Mouse (Mus musculus) E14TG2a.4 (cell line): ENCODE data around the gene Gpr157.

Experiments
- H3K27me3 ChIP-seq: 2 replicates; pipeline ENCODE4 v1.6.1; 2014; ENCODE audit warnings: low read length, control low read depth; ENCODE audit not compliant: insufficient read depth
- H3K36me3 ChIP-seq: 2 replicates; pipeline ENCODE4 v1.6.1; 2014; ENCODE audit warnings: low read length, control low read depth; ENCODE audit not compliant: insufficient read depth
- H3K4me1 ChIP-seq: replicated peaks from 2 replicates; pipeline ENCODE4 v1.6.1; 2014; ENCODE audit warnings: low read depth, low read length, control low read depth
- H3K4me3 ChIP-seq: replicated peaks from 2 replicates; pipeline ENCODE4 v1.5.1; 2014; ENCODE audit warnings: mild to moderate bottlenecking, low read length
- H3K9me3 ChIP-seq: 2 replicates; pipeline ENCODE4 v1.6.1; 2014; ENCODE audit warnings: low read length, control low read depth
- CTCF ChIP-seq: conservative IDR thresholded peaks from 2 replicates; pipeline ENCODE4 v1.5.1; 2014; ENCODE audit warnings: low read length
- NANOG ChIP-seq: IDR thresholded peaks from 2 replicates; pipeline ENCODE4 v1.6.1; 2014; ENCODE audit warnings: borderline replicate concordance, low read length, mixed read lengths
- POU5F1 ChIP-seq: IDR thresholded peaks from 2 replicates; pipeline ENCODE4 v1.6.1; 2014; ENCODE audit warnings: low read length, borderline replicate concordance

The Gpr157 gene

DNA sequence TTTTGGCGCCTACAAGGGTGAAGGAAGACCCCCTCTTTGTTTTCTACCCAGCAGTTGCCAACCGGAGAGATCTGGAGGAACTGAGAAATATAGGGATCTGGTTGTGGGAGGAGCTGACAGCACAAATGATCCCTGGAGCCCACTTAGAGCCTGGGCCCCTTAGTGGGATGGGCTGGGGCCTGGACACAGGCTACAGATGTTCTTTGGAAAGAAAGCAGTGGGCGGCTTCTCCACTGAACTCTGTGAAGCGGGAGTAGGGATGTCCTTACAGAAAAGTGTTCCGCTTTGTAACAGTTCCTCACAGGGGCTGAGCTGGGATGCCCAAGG, 7.3 kb downstream of the Gpr157 start:
- Histone ChIP-seq H3K4me3 (no peak overlapping the region), H3K4me1 (peaks cover 29% of the 10 kb centered on the region), H3K36me3 (no peaks in the 10 kb centered on the region), H3K9me3 (no peaks in the 10 kb centered on the region), H3K27me3 (peaks cover 34% of the 10 kb centered on the region)
- TF ChIP-seq NANOG (no peak), POU5F1 (no peak), CTCF (no peak)

- TF ChIP-seq CTCF (no peak), NANOG (no peak), POU5F1 (no peak)
- Histone ChIP-seq H3K36me3 (no peaks in the 10 kb centered on the region), H3K4me1 (peaks cover 32% of the 10 kb centered on the region), H3K9me3 (no peaks in the 10 kb centered on the region), H3K27me3 (peaks cover 31% of the 10 kb centered on the region), H3K4me3 (no peak overlapping the region)
Observed at GRCm38 (mm10) chr4:150096309-150096708, 9.1 kb downstream of the Gpr157 start.

GRCm38 (mm10) chr4:150097847-150098246, 10.7 kb downstream of the Gpr157 start:
- Histone ChIP-seq H3K4me3 (no peak overlapping the region), H3K9me3 (no peaks in the 10 kb centered on the region), H3K36me3 (no peaks in the 10 kb centered on the region), H3K27me3 (peaks cover 40% of the 10 kb centered on the region), H3K4me1 (peaks cover 45% of the 10 kb centered on the region)
- no peak for TF ChIP-seq POU5F1
- TF ChIP-seq CTCF = no peak
- TF ChIP-seq NANOG = no peak

GRCm38 (mm10) chr4:150098880-150099279, 11.7 kb downstream of the Gpr157 start:
- Histone ChIP-seq H3K4me3 (no peak overlapping the region), H3K27me3 (peaks cover 47% of the 10 kb centered on the region), H3K4me1 (peaks cover 38% of the 10 kb centered on the region), H3K36me3 (no peaks in the 10 kb centered on the region), H3K9me3 (no peaks in the 10 kb centered on the region)
- no peak for TF ChIP-seq POU5F1
- peak; percentile 44 for TF ChIP-seq CTCF
- TF ChIP-seq NANOG = no peak

DNA sequence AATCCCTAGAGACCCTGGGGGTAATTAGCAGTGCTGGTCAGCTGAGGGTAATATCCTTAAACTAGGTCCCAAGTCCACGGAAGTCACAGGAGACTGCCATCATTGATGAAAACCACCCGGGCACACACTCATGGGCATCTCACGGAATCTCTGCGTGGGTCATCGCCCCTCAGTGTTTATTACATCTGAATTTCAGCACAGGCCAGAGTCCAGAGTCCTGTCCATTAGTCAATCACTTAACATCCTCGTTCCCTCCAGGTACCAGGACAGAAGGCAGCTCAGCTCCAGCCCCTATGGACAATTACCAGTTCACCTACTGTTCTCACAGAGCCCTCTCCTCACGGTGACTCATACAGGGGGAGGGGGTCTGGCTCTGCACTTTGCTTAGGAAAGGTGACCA, 15.7 kb downstream of the Gpr157 start:
- peaks cover 21% of the 10 kb centered on the region for H3K4me1 ChIP-seq
- no peaks in the 10 kb centered on the region for H3K9me3 ChIP-seq
- no peak for TF ChIP-seq POU5F1
- no peak for TF ChIP-seq CTCF
- no peak for TF ChIP-seq NANOG
- H3K27me3 ChIP-seq = peaks cover 47% of the 10 kb centered on the region
- H3K36me3 ChIP-seq = no peaks in the 10 kb centered on the region
- no peak overlapping the region for H3K4me3 ChIP-seq

GRCm38 (mm10) chr4:150105671-150106070, 18.5 kb downstream of the Gpr157 start:
- H3K36me3 ChIP-seq = no peaks in the 10 kb centered on the region
- peaks cover 21% of the 10 kb centered on the region for H3K4me1 ChIP-seq
- H3K9me3 ChIP-seq = no peaks in the 10 kb centered on the region
- H3K27me3 ChIP-seq = peaks cover 38% of the 10 kb centered on the region
- TF ChIP-seq NANOG (no peak), POU5F1 (no peak), CTCF (no peak)
- no peak overlapping the region for H3K4me3 ChIP-seq

DNA sequence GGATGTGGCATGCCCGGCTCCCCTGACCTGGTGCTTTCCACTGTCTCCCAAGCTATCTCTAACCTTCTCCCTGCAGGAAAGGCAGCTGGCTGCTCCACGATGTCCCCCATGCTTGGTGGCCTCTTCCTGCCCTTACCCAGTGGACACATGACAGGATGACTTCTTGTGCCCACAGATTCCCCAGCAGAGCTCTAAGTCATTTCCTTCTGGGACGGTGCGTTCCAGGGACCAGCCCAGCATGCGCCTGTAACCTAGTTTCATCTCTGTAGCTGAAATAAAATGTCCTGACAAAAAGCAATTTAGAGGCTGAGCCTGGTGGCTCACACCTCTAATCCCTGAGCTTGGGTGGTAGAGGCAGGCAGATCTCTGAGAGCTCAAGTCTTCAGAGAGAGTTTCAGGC, 19.5 kb downstream of the Gpr157 start:
- H3K27me3 ChIP-seq = peaks cover 29% of the 10 kb centered on the region
- no peak overlapping the region for H3K4me3 ChIP-seq
- no peaks in the 10 kb centered on the region for H3K36me3 ChIP-seq
- H3K9me3 ChIP-seq = no peaks in the 10 kb centered on the region
- peaks cover 15% of the 10 kb centered on the region for H3K4me1 ChIP-seq
- TF ChIP-seq POU5F1 = no peak
- TF ChIP-seq NANOG = no peak
- no peak for TF ChIP-seq CTCF

- Histone ChIP-seq H3K27me3 (peaks cover 6% of the 10 kb centered on the region; the same call in 1 of the 2 replicates), H3K4me3 (no peak overlapping the region), H3K4me1 (peaks cover 5% of the 10 kb centered on the region), H3K36me3 (no peaks in the 10 kb centered on the region), H3K9me3 (no peaks in the 10 kb centered on the region)
- no peak for TF ChIP-seq NANOG
- TF ChIP-seq POU5F1 = no peak
- TF ChIP-seq CTCF = no peak
Observed at GRCm38 (mm10) chr4:150109636-150110035, 22.5 kb downstream of the Gpr157 start.

DNA sequence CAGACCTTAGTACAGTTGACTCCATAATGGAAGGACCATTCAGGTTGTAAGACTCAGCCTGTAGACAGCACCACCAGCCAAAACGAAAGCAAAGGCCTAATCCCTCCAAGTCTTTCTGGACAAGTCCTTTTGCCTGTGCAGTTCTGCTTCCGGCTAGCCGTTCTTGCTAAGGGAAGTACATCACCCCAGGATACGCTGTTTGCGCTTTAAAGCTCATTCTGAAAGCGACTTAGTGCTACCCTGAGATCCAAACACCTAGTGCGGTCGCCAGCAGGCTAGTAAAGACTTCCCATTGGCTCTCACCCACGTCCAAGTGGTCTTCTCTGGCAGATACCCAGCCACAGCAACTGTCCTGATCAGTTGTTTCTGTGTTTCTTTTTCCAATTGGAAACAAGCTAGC, 23.2 kb downstream of the Gpr157 start:
- Histone ChIP-seq H3K9me3 (no peaks in the 10 kb centered on the region), H3K27me3 (peaks cover 11% of the 10 kb centered on the region), H3K36me3 (no peaks in the 10 kb centered on the region), H3K4me3 (no peak overlapping the region), H3K4me1 (peaks cover 10% of the 10 kb centered on the region)
- TF ChIP-seq CTCF (no peak), POU5F1 (no peak), NANOG (no peak)
